Mouse (Mus musculus) embryonic facial prominence, embryonic 15.5 days (tissue): Measurements from ENCODE around the gene Zbtb4. TPM values are rescaled to one million over a fixed set of nuclear protein-coding genes. Genes with fewer than 3 reads are reported as not detected.

ENCODE experiments used
- ATAC-seq: fragments of 200-750 bp; cut with Nextera tagmentation; 2 replicates; pipeline ENCODE4 v1.8.0; 2017; ENCODE audit warnings: low read depth, moderate TSS enrichment; ENCODE audit not compliant: insufficient number of reproducible peaks, low FRiP score, low TSS enrichment
- H3K27ac ChIP-seq: fragments of 300-500 bp; sonication (generic); replicated peaks from 2 replicates; pipeline ENCODE4 v1.5.1; 2015; ENCODE audit warnings: mild to moderate bottlenecking, inconsistent platforms
- H3K27me3 ChIP-seq: fragments of 300-500 bp; sonication (generic); 2 replicates; pipeline ENCODE4 v1.6.1; 2015; ENCODE audit warnings: inconsistent platforms
- H3K36me3 ChIP-seq: fragments of 300-500 bp; sonication (generic); 2 replicates; pipeline ENCODE4 v1.6.1; 2015; ENCODE audit warnings: mild to moderate bottlenecking, inconsistent platforms
- H3K4me1 ChIP-seq: fragments of 300-500 bp; sonication (generic); 2 replicates; pipeline ENCODE4 v1.6.1; 2015; ENCODE audit warnings: inconsistent platforms
- H3K4me2 ChIP-seq: fragments of 300-500 bp; sonication (generic); replicated peaks from 2 replicates; pipeline ENCODE4 v1.6.1; 2015; ENCODE audit warnings: mild to moderate bottlenecking, inconsistent platforms
- H3K4me3 ChIP-seq: fragments of 300-500 bp; sonication (generic); replicated peaks from 2 replicates; pipeline ENCODE4 v1.5.1; 2015; ENCODE audit warnings: mild to moderate bottlenecking, inconsistent platforms
- H3K9ac ChIP-seq: fragments of 300-500 bp; sonication (generic); 2 replicates; pipeline ENCODE4 v1.6.1; 2015; ENCODE audit warnings: inconsistent platforms
- H3K9me3 ChIP-seq: fragments of 300-500 bp; sonication (generic); replicated peaks from 2 replicates; pipeline ENCODE4 v1.6.1; 2016; ENCODE audit warnings: inconsistent platforms
- WGBS: fragments of 180-500 bp; shearing (Covaris S2); methylation state at CpG from one replicate; pipeline ENCODE4 v1.1.7; 2015; 5-methylcytosine and 5-hydroxymethylcytosine counted together
- polyA plus RNA-seq: library from polyadenylated mRNA; unstranded; fragments of >200 nt; fragmentation: Nextera tagmentation; extraction: Ambion mirVana; gene quantifications from 2 replicates; pipeline ENCODE4 v1.2.1, GENCODE M21; 2015

Zbtb4 gene
- polyA plus RNA-seq, 1 experiment from 2014 or later, result 6.1 TPM

DNA sequence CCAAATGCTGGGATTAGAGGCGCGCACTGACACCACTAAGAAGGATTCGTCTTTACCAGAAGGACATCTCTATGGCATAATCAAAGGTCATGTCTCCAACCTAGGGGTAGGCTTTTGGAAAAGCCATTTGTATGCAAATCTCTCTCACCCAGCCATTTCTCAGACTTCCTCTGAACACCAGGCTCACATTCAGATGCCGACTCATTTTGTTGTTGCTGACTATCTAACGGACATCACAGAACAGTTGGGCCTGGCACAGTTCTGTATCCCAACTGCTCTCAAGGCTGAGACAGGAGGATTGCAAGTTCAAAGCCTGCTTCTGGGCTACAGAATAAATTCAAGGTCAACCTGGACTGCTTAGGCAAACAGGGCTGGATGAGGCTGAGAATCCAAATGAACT lies 21.6 kb downstream of the Zbtb4 start:
- Histone ChIP-seq H3K4me2 (no peak overlapping the region), H3K36me3 (no peaks in the 10 kb centered on the region), H3K9ac (no peak overlapping the region), H3K4me3 (no peak overlapping the region), H3K27me3 (no peaks in the 10 kb centered on the region), H3K4me1 (0 out of 2 replicates have a peak, but pooled peaks cover 5% of the 10 kb centered on the region), H3K9me3 (no peaks in the 10 kb centered on the region), H3K27ac (no peak overlapping the region)
- ATAC-seq, result no peak
- WGBS, result 87% methylated on average over 5 of the region's 5 CpGs

DNA sequence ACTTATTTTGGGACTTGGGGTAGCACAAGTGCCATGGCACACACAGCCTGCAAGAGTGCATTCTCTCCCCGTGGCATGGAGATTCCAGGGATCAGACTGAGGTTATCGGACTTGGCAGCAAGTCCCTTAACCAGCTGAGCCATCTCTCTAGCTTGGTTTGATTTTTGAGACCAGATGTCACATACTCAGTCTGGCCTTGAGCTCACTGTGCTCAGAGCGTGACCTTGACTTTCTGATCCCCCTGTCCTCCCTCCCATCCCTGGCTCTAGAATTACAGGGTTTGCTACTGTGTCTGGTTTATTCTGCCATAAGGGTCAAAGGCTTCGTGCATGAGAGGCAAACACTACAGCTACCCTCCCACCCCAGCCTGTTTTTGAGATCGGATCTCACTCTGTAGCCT lies 23.7 kb downstream of the Zbtb4 start:
- H3K4me2 ChIP-seq, result no peak overlapping the region
- no peak overlapping the region for H3K4me3 ChIP-seq
- H3K9me3 ChIP-seq, result no peaks in the 10 kb centered on the region
- H3K27ac ChIP-seq, result no peak overlapping the region
- 0 out of 2 replicates have a peak, but pooled peaks cover 5% of the 10 kb centered on the region for H3K4me1 ChIP-seq
- no peak for ATAC-seq
- 45% methylated on average over 5 of the region's 5 CpGs for WGBS
- no peaks in the 10 kb centered on the region for H3K27me3 ChIP-seq
- H3K36me3 ChIP-seq, result no peaks in the 10 kb centered on the region
- H3K9ac ChIP-seq, result no peak overlapping the region

DNA sequence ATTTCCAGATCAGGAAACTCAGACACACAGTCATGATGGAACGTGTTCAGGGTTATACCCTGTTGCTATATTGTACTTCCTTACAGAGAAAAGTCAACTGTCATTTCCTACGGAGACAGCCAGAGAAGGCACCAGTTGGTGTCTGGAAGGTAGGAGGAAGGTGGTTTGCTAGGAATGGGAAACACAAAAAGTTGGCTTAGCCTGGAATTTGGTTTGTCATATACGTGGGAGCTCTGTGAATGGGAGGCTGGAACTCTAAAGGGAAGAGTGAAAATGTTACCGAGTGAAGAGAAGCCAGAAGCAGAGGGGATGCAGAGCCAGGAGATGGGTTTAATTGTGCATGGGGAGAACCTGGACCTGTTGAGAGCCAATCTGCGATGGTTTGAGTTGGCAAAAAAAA lies 25.7 kb downstream of the Zbtb4 start:
- Histone ChIP-seq H3K27ac (no peak overlapping the region), H3K4me3 (no peak overlapping the region), H3K27me3 (no peaks in the 10 kb centered on the region), H3K4me1 (peaks cover 9% of the 10 kb centered on the region), H3K9me3 (no peaks in the 10 kb centered on the region), H3K9ac (no peak overlapping the region), H3K36me3 (no peaks in the 10 kb centered on the region), H3K4me2 (no peak overlapping the region)
- 60% methylated on average over 5 of the region's 5 CpGs for WGBS
- ATAC-seq, result no peak

DNA sequence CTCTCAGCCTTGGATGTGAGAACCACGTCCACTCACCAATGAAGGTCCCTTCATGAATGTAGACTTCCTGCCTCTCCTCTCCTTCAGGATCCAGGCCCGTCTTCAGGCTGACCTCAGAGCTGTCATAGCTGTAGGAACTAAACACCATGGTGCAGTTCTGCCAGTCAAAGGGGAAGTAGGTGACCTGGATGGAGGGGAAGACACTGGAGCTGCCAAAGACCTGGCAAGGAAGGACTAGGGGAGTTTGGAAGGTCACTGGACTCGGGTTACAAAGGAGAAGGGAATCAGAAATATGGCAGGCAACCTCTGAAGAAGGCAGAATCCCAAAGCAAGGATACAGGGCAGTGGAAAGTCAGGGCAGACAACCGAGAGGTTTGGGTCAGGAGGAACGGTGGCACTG lies 27.7 kb downstream of the Zbtb4 start:
- no peaks in the 10 kb centered on the region for H3K36me3 ChIP-seq
- H3K9ac ChIP-seq, result no peak overlapping the region
- no peak overlapping the region for H3K27ac ChIP-seq
- no peak for ATAC-seq
- peaks cover 9% of the 10 kb centered on the region for H3K4me1 ChIP-seq
- H3K4me2 ChIP-seq, result no peak overlapping the region
- 0 out of 2 replicates have a peak, but pooled peaks cover 6% of the 10 kb centered on the region for H3K27me3 ChIP-seq
- no peak overlapping the region for H3K4me3 ChIP-seq
- WGBS, result 62% methylated on average over 5 of the region's 5 CpGs
- no peaks in the 10 kb centered on the region for H3K9me3 ChIP-seq

DNA sequence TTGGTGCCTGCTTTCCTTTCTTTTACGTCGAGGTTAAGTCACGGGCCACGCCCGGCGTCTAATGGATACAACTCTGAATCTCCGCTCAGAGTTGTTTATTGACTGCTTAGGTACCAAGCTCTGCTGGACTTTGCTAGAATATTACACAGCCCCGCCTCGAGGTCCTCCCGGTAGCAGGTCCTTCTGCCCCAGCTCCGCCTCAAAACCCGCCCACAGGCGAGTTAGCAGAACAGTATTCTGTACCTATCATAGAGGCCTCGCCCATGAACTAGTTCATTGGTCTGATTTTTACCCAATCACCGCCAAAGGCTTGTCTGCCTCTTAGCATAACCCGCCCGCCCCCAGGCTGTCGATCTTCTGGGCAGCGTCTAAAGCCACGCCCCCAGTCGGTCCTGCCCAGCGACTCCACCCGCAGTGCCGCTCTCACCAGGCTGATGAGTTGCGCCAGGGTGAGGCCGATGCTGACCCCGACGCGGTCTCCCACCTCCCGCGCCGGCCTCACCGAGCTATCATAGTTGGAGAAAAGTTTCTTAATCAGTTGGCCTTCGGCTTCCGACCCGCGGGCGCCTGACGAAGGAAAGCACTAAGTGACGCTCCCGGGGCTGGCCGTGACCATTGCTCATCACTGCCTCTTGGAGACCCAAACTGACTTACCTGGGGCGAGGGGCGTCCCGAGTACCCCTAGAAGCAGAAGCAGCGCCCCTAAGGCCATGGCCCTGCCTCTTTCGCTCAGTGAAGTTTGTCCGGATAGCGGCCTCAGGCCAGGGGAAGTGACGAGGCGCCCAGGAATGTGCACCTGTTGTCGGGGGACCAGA lies 29.7 kb downstream of the Zbtb4 start, which contains the start of gene Chrnb1:
Gene Chrnb1, minus strand, starts transcription at position 776 of the 815 bp plus-strand sequence.
- Histone ChIP-seq H3K4me3 (peak within 1 kb of the TSS; percentile 56), H3K27me3 (0 out of 2 replicates have a peak, but pooled peaks cover 6% of the 10 kb centered on the region), H3K9ac (peak within 1 kb of the TSS; percentile 42), H3K27ac (peak within 1 kb of the TSS; percentile 78), H3K36me3 (no peaks in the 10 kb centered on the region), H3K9me3 (no peaks in the 10 kb centered on the region), H3K4me2 (peak within 1 kb of the TSS; percentile 98), H3K4me1 (peaks cover 23% of the 10 kb centered on the region)
- ATAC-seq, result peak; percentile 92
- 2% methylated on average over 52 of the region's 52 CpGs for WGBS

DNA sequence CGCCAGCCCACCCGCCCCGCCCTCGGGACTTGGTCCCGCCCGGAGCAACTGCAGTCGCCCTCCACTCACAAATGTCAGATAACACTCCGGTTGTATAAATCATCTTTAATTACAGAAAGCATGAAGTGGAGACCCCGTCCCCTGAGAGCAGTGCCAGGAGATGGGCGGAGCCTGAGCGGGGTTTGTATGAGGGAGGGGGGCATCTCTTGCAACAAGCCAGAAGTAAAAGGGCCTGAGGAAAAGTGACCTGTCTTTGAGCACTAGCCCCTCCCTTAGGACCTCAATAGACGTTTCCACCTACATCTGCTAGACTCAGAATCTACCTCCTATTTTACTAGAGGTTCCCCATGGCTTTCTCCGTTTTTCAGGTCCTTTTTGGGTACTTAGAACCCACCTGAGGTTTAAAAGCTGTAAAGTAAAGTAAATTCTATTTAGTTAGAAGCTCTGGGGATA lies 30.3 kb downstream of the Zbtb4 start:
- WGBS, result 1% methylated on average over 13 of the region's 13 CpGs
- H3K27ac ChIP-seq, result 0 out of 2 replicates have a peak overlapping the region, but pooled peaks have one; percentile 12
- 0 out of 2 replicates have a peak, but pooled peaks cover 6% of the 10 kb centered on the region for H3K27me3 ChIP-seq
- no peaks in the 10 kb centered on the region for H3K9me3 ChIP-seq
- no peaks in the 10 kb centered on the region for H3K36me3 ChIP-seq
- peak overlapping the region; percentile 56 for H3K4me3 ChIP-seq
- H3K4me1 ChIP-seq, result peaks cover 29% of the 10 kb centered on the region
- ATAC-seq, result no peak
- peak overlapping the region; percentile 42; the same call in 1 of the 2 replicates for H3K9ac ChIP-seq
- peak overlapping the region; percentile 98 for H3K4me2 ChIP-seq

DNA sequence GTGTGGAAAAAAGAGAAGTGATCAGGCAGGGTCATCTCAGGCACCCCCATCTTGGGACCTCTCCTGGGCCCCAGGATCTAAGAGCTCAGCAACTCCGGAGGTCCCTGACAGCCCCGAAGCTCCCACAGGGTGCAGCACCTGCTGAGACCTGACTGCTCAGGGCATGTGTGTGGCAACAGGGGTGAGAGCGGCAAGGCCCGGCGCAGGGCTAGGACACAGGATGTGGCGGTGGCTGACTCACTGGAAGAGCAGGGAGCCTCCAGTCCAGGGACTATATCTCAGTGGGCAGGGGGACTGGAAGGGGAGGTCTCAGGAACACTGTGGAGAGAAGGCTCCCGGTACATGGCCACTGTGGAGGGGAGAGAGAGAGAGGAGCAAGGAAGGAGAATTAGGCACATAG lies 32.2 kb downstream of the Zbtb4 start:
- WGBS, result 82% methylated on average over 7 of the region's 7 CpGs
- H3K36me3 ChIP-seq, result no peaks in the 10 kb centered on the region
- H3K9ac ChIP-seq, result no peak overlapping the region
- H3K4me3 ChIP-seq, result no peak overlapping the region
- no peak overlapping the region for H3K27ac ChIP-seq
- no peak for ATAC-seq
- H3K4me2 ChIP-seq, result no peak overlapping the region
- H3K4me1 ChIP-seq, result peaks cover 48% of the 10 kb centered on the region
- H3K9me3 ChIP-seq, result no peaks in the 10 kb centered on the region
- peaks cover 11% of the 10 kb centered on the region; the same call in 1 of the 2 replicates for H3K27me3 ChIP-seq

DNA sequence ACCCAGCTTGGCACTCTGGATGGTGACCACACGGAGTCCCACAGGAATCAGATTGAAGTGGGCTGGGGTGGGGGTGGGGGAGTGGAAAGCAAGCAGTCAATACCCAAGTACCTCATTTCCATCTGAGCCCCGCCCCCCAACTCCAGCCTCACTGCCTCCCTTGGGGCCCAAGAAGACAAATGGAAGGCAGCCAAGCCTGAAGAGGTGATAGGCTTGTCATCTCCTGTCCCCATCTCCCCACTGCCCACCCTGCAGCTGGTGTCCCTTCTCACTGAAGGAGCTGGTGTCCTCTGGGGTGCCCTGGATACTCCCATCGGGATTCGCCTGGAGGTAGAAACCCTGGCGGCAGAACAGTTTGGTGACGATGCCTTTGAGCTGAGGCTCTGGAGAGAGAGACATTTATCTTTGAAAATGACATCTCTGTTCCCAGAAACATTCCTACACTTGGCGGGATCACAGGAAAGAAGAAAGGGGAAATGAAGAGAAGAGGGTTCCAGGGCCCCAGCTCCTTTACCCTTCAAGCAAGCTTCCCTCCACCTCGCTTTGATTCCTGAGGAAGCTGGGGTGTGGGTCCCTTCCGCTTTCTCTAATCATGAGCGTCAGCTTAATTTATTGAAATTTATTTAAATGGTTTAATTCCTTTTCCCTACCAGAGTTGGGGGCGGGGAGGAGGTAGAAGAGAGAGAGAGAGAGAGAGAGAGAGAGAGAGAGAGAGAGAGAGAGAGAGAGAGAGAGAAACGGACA lies 33.9 kb downstream of the Zbtb4 start:
- H3K4me2 ChIP-seq, result peak overlapping the region; percentile 97
- H3K4me1 ChIP-seq, result peaks cover 65% of the 10 kb centered on the region
- ATAC-seq, result no peak
- no peaks in the 10 kb centered on the region for H3K36me3 ChIP-seq
- peak overlapping the region; percentile 63; the same call in 1 of the 2 replicates for H3K4me3 ChIP-seq
- H3K27ac ChIP-seq, result peak overlapping the region; percentile 17; the same call in 1 of the 2 replicates
- no peaks in the 10 kb centered on the region for H3K9me3 ChIP-seq
- H3K9ac ChIP-seq, result no peak overlapping the region
- 33% methylated on average over 12 of the region's 12 CpGs for WGBS
- peaks cover 15% of the 10 kb centered on the region for H3K27me3 ChIP-seq

DNA sequence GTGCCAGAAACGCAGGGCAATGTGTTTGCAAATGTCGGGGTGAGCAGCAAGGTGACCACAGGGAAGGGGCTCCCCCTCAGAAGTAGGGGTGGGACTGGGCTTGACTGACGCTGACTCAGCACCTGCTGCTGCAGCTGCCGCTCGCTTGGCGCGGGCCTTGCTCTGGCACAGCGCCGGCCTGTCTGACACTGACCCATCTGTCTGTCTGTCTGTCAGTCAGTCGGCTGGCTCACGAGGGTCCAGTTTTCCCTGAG lies 34.4 kb downstream of the Zbtb4 start:
- Histone ChIP-seq H3K4me3 (peak overlapping the region; percentile 63), H3K36me3 (no peaks in the 10 kb centered on the region), H3K9me3 (no peaks in the 10 kb centered on the region), H3K27me3 (peaks cover 20% of the 10 kb centered on the region), H3K4me1 (peaks cover 69% of the 10 kb centered on the region), H3K4me2 (peak overlapping the region; percentile 97), H3K9ac (peak overlapping the region; percentile 35; the same call in 1 of the 2 replicates), H3K27ac (peak overlapping the region; percentile 77)
- no peak for ATAC-seq
- 2% methylated on average over 11 of the region's 11 CpGs for WGBS

DNA sequence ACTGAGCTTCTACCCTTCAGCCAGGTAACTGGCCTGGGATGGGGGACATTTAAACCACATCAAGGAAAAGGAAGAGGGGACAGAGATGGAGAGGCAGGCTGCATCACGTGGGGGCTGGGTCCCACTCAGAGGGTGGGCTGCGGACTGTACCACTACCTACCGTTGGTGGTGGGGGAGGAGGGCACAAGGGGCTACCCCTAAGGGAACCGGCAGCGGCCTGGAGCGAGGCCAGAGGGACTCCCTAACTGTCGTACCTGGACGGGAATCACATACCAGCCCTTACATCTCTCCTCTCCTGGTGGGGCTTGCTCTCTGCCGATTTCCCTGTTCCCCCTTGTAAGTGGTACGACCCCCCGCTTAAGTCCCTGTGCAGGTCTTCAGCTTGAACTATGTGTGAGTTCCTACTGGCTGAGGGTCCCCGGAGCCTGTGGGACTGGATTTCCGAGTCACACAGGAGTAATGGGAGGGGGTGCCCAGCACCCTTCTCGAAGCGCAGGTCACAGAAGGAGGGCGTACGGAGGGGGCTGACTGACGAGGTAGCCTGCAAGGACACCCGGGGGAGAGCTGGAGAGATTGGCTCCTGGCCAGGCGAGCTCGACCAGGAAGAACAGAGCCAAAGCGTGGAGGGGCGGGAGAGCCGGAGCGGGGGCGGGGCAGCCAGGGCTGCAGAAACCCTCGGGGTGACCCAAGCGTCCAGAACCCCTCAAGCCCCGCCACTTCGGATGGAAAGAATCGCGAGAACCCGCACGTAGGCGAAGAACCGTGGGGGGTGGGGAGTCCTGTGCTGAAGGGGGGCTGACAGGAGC lies 34.9 kb downstream of the Zbtb4 start:
- H3K4me1 ChIP-seq, result peaks cover 67% of the 10 kb centered on the region
- H3K9ac ChIP-seq, result peak overlapping the region; percentile 35
- WGBS, result under 1% methylated on average over 33 of the region's 36 CpGs
- H3K9me3 ChIP-seq, result no peaks in the 10 kb centered on the region
- no peaks in the 10 kb centered on the region for H3K36me3 ChIP-seq
- H3K4me3 ChIP-seq, result peak overlapping the region; percentile 63
- peak overlapping the region; percentile 77 for H3K27ac ChIP-seq
- peaks cover 26% of the 10 kb centered on the region for H3K27me3 ChIP-seq
- peak overlapping the region; percentile 97 for H3K4me2 ChIP-seq
- ATAC-seq, result peak; percentile 20; the same call in 1 of the 2 replicates
